7 mouse cellular contexts compared by ENCODE assay signal in genomic region chr8:120589921-120590320, GRCm38 (mm10). TPM values are rescaled to one million over a fixed set of nuclear protein-coding genes. Genes with fewer than 3 reads are reported as not detected.
DNase-seq lines count a peak whose midpoint lies in the region; ATAC-seq and TF ChIP-seq lines count a peak whose summit lies in the region.

No protein-coding gene starts in this region.

- no peak for TF ChIP-seq RAD21 in CH12.LX (IDR thresholded peaks at IDR 0.05; ENCODE audit: low read depth, low read length)

- peaks cover 12% of the 10 kb centered on the region for H3K27me3 ChIP-seq in CH12.LX (replicated peaks)
- H3K27me3 ChIP-seq in forebrain, embryonic 16.5 days (replicated peaks; ENCODE audit: control insufficient read depth, insufficient read depth, low read length) = no peaks in the 10 kb centered on the region
- no peaks in the 10 kb centered on the region for H3K27me3 ChIP-seq in intestine, postnatal 0 days (replicated peaks; ENCODE audit: control insufficient read depth, insufficient read depth, low read length)
- H3K27me3 ChIP-seq in midbrain, embryonic 10.5 days (ENCODE audit: low read depth, poor library complexity, severe bottlenecking) = no peaks in the 10 kb centered on the region

- dilution Hi-C loops in CH12.LX (cut with MboI; ENCODE audit: extremely low pct_ligation_motif_present, extremely low pct_unique_long_range_greater_than_20kb, low sequenced_read_pairs) = no loop called here

- H3K79me2 ChIP-seq in CH12.LX (replicated peaks; ENCODE audit: control insufficient read depth, extremely low read depth, insufficient read depth, poor library complexity, severe bottlenecking) = peaks cover 17% of the 10 kb centered on the region

- TF ChIP-seq POLR2A in CH12.LX (IDR thresholded peaks at IDR 0.05; ENCODE audit: low read depth, low read length) = no peak

- peak overlapping the region; percentile 75 for H3K4me2 ChIP-seq in CH12.LX (ENCODE audit: insufficient read depth, low read depth, poor library complexity, severe bottlenecking)
- peak overlapping the region; percentile 96 for H3K4me2 ChIP-seq in forebrain, embryonic 16.5 days (ENCODE audit: low read length)
- peak overlapping the region; percentile 69 for H3K4me2 ChIP-seq in intestine, postnatal 0 days (replicated peaks; ENCODE audit: low read depth)

- peaks cover 6% of the 10 kb centered on the region for H3K9me3 ChIP-seq in CH12.LX (replicated peaks; ENCODE audit: low read length)
- no peaks in the 10 kb centered on the region for H3K9me3 ChIP-seq in forebrain, embryonic 16.5 days (ENCODE audit: control insufficient read depth, low read length)
- H3K9me3 ChIP-seq in intestine, postnatal 0 days (ENCODE audit: control insufficient read depth) = no peaks in the 10 kb centered on the region
- no peaks in the 10 kb centered on the region for H3K9me3 ChIP-seq in midbrain, embryonic 10.5 days (replicated peaks)

- no peak for ATAC-seq in forebrain, embryonic 16.5 days
- ATAC-seq in intestine, postnatal 0 days = no peak
- ATAC-seq in megakaryocyte-erythroid progenitor cell, adult 5-6 weeks (replicated peaks; ENCODE audit: low FRiP score, low TSS enrichment, poor library complexity, severe bottlenecking) = no peak

- in situ Hi-C loops in CH12.LX (cut with MboI; ENCODE audit: low pct_ligation_motif_present, low pct_unique_long_range_greater_than_20kb, low sequenced_read_pairs) = no loop called here

- no peak overlapping the region for H3K27ac ChIP-seq in CH12.LX (ENCODE audit: insufficient read depth, low read depth)
- H3K27ac ChIP-seq in forebrain, embryonic 16.5 days (ENCODE audit: low read length) = no peak overlapping the region
- H3K27ac ChIP-seq in intestine, postnatal 0 days (ENCODE audit: low read depth, low read length) = no peak overlapping the region
- H3K27ac ChIP-seq in midbrain, embryonic 10.5 days (replicated peaks) = peak overlapping the region; percentile 77

- peak overlapping the region; percentile 15; the same call in 1 of the 2 replicates for H3K9ac ChIP-seq in CH12.LX (ENCODE audit: insufficient read depth, low read depth)
- no peak overlapping the region for H3K9ac ChIP-seq in forebrain, embryonic 16.5 days (replicated peaks; ENCODE audit: low read depth, low read length)
- H3K9ac ChIP-seq in intestine, postnatal 0 days (ENCODE audit: low read depth, low read length) = peak overlapping the region; percentile 27; the same call in 1 of the 2 replicates

- peak overlapping the region in 1 of 3 experiments; percentile 97 for H3K4me3 ChIP-seq in CH12.LX (replicated peaks in 1 of 3; ENCODE audit: low read depth in 2 of 3, low read length in 2 of 3, poor library complexity in 1 of 3)
- H3K4me3 ChIP-seq in forebrain, embryonic 16.5 days (replicated peaks; ENCODE audit: low read length) = peak overlapping the region; percentile 64; the same call in 1 of the 2 replicates
- peak overlapping the region; percentile 42 for H3K4me3 ChIP-seq in intestine, postnatal 0 days (ENCODE audit: low read depth, low read length)
- H3K4me3 ChIP-seq in midbrain, embryonic 10.5 days = peak overlapping the region; percentile 74

- TF ChIP-seq EP300 in CH12.LX (IDR thresholded peaks at IDR 0.05; ENCODE audit: low read length) = no peak

- TF ChIP-seq CTCF in CH12.LX (conservative IDR thresholded peaks at IDR 0.05 in 1 of 2, IDR thresholded peaks at IDR 0.05 in 1 of 2; ENCODE audit: low read depth in 2 of 2, low read length in 2 of 2) = no peak
- no peak for TF ChIP-seq CTCF in intestine, postnatal 0 days (IDR thresholded peaks at IDR 0.05; ENCODE audit: low read depth)

- 65% methylated on average over 2 of the region's 2 CpGs for WGBS in forebrain, embryonic 16.5 days
- WGBS in intestine, postnatal 0 days = 49% methylated on average over 2 of the region's 2 CpGs
- 56% methylated on average over 2 of the region's 2 CpGs for whole genome bisulfite sequencing in midbrain, embryonic 10.5 days

- peaks cover 3 to 16% of the 10 kb centered on the region in 2 experiments; a peak in 3 of 4 replicates for H3K4me1 ChIP-seq in CH12.LX (ENCODE audit: control insufficient read depth in 1 of 2, insufficient read depth in 2 of 2)
- H3K4me1 ChIP-seq in forebrain, embryonic 16.5 days (replicated peaks; ENCODE audit: control insufficient read depth, insufficient read depth, low read length) = peaks cover 24% of the 10 kb centered on the region
- H3K4me1 ChIP-seq in intestine, postnatal 0 days (replicated peaks; ENCODE audit: control insufficient read depth, insufficient read depth, low read length) = no peaks in the 10 kb centered on the region
- peaks cover 44% of the 10 kb centered on the region for H3K4me1 ChIP-seq in midbrain, embryonic 10.5 days

- peaks cover 16 to 27% of the 10 kb centered on the region in 2 experiments for H3K36me3 ChIP-seq in CH12.LX (replicated peaks in 1 of 2; ENCODE audit: control insufficient read depth in 1 of 2, insufficient read depth in 1 of 2, low read length in 1 of 2)
- no peaks in the 10 kb centered on the region for H3K36me3 ChIP-seq in forebrain, embryonic 16.5 days (ENCODE audit: control insufficient read depth, insufficient read depth)
- no peaks in the 10 kb centered on the region; the same call in 1 of the 2 replicates for H3K36me3 ChIP-seq in intestine, postnatal 0 days (ENCODE audit: control insufficient read depth, insufficient read depth)
- peaks cover 27% of the 10 kb centered on the region for H3K36me3 ChIP-seq in midbrain, embryonic 10.5 days

- DNase-seq in A20 (ENCODE audit: low read depth, low spot score) (peak; percentile 35), CH12.LX (ENCODE audit: extremely low read depth) (peak; percentile 24)
- DNase-seq in midbrain, embryonic 10.5 days (ENCODE audit: low spot score) = no peak
- no peak for DNase-seq in urinary bladder, postnatal 14 days (ENCODE audit: low spot score)

TF ChIP-seq in CH12.LX, 34 proteins besides CTCF, POLR2A, EP300 and RAD21:
- TF ChIP-seq POLR2AphosphoS2 (IDR thresholded peaks at IDR 0.05; ENCODE audit: low read depth, low read length) (no peak), IRF4 (IDR thresholded peaks at IDR 0.05; ENCODE audit: low read depth, low read length) (no peak), MEF2A (IDR thresholded peaks at IDR 0.05; ENCODE audit: borderline replicate concordance, low read depth, low read length) (no peak), TBP (conservative IDR thresholded peaks at IDR 0.05; ENCODE audit: low read depth, low read length) (no peak)

RNA-seq across cellular contexts. Expression of gene Gins2, which starts 0.8 kb away (rescaled TPM):
- total RNA-seq in CH12.LX (2012; rRNA removed) = 61.2 and 68.4 TPM in 2 replicates
- 50.0 TPM in 2 replicates for total RNA-seq in CH12.LX (2014; rRNA removed)
- polyA plus RNA-seq in CH12.LX (2012; ENCODE audit: insufficient read length, low read depth) = 127 and 129 TPM in 2 replicates
- 23.1 and 24.3 TPM in 2 replicates for polyA plus RNA-seq in forebrain, embryonic 16.5 days (2015; fragmentation: Nextera tagmentation; extraction: Ambion mirVana)
- 23.1 and 23.7 TPM in 2 replicates for polyA plus RNA-seq in intestine, postnatal 0 days (2015; fragmentation: Nextera tagmentation; extraction: Ambion mirVana)
- polyA plus RNA-seq in midbrain, embryonic 10.5 days (2016; fragmentation: Nextera tagmentation; extraction: Ambion mirVana) = 162 and 192 TPM in 2 replicates
- total RNA-seq in megakaryocyte-erythroid progenitor cell, adult 5-6 weeks (2014; fragmentation: Nextera tagmentation) = 76.6 and 99.8 TPM in 2 replicates
- total RNA-seq in megakaryocyte-erythroid progenitor cell, adult 5-6 weeks (2017) = 43.8 and 62.0 TPM in 2 replicates

RNA-seq across cellular contexts. Expression of gene 1190005I06Rik, which starts 57.5 kb away (rescaled TPM):
- total RNA-seq in CH12.LX (2012; rRNA removed) (0.85 and 1.7 TPM in 2 replicates), CH12.LX (2014; rRNA removed) (not detected in 2 replicates)
- 0.36 TPM in 1 of 2 replicates, not detected in the other for polyA plus RNA-seq in CH12.LX (2012; ENCODE audit: insufficient read length, low read depth)
- polyA plus RNA-seq in forebrain, embryonic 16.5 days (2015; fragmentation: Nextera tagmentation; extraction: Ambion mirVana) = 8.4 and 11.0 TPM in 2 replicates
- polyA plus RNA-seq in intestine, postnatal 0 days (2015; fragmentation: Nextera tagmentation; extraction: Ambion mirVana) = 3.9 and 4.0 TPM in 2 replicates
- 3.9 TPM in 2 replicates for polyA plus RNA-seq in midbrain, embryonic 10.5 days (2016; fragmentation: Nextera tagmentation; extraction: Ambion mirVana)
- total RNA-seq in megakaryocyte-erythroid progenitor cell, adult 5-6 weeks (2014; fragmentation: Nextera tagmentation) = not detected in 2 replicates
- not detected in 2 replicates for total RNA-seq in megakaryocyte-erythroid progenitor cell, adult 5-6 weeks (2017)

Comparison
In these comparisons a context has a peak if more than half of its experiments do, and no peak if none do; other contexts are left out.
1. DNase-seq: peak in A20 (single experiment) and CH12.LX (single experiment); none in midbrain, embryonic 10.5 days (single experiment) and urinary bladder, postnatal 14 days (single experiment).
2. Peak in every context shown above with its lines, with median percentiles within 50 percentile points of each other: H3K4me2 ChIP-seq.